Mouse (Mus musculus) T-helper 1 cell (primary cell): Measurements from ENCODE around the gene Ago4.
"Not testable (repeated sequence)": the region's sequence is repeated elsewhere in the genome, so short reads cannot be mapped to it uniquely, and the experiment has no call there.

Source experiments
- in situ Hi-C: fragments of 300-600 bp; cut with MboI, MseI; formaldehyde crosslinking; loops from one replicate; pipeline ENCODE4 v1.15.1; 2025; ENCODE audit warnings: high pct_unique_total_duplicates

The Ago4 gene

GRCm38 (mm10) chr4:126532827-126533728 is at the start of gene Ago4:
TSS of gene Ago4 (minus strand) at chr4:126533472.
- in situ Hi-C loops, result no loop called here

DNA sequence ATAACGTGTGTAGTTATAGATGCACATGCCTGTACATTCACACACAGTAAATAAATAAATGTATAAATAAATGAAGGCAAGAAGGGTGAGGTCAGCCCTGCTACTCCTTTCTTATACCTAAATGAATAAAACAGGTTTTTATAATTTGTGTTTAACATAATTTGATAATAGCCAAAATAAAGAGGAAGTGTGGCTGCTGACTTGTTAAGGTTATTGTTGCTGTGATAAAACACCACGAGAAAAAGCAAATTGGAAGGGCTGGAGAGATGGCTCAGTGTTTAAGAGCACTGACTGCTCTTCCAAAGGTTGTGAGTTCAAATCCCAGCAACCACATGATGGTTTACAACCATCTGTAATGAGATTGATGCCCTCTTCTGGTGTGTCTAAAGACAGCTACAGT is 45.8 kb upstream of the Ago4 start:
- in situ Hi-C loops, result no loop called here

DNA sequence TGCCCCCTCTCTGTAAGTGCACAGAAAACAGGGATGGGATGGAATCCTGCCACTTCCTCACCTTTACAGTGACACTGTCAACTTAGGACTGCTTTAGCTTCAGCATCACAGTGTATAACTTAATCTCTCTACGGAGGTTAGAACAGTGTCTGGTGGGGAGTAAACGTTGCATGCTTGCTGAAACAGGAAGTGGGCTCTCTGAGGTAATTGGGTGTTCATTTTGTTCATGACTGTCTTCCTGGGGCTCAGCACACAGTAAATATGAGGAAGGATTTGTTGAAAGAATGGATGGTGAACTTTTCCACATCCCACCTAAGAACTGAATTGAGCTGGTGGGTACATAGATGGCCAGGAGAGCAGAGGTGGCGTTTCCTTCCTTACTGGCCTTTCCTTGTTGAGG is 44.6 kb upstream of the Ago4 start:
- in situ Hi-C loops, result no loop called here

DNA sequence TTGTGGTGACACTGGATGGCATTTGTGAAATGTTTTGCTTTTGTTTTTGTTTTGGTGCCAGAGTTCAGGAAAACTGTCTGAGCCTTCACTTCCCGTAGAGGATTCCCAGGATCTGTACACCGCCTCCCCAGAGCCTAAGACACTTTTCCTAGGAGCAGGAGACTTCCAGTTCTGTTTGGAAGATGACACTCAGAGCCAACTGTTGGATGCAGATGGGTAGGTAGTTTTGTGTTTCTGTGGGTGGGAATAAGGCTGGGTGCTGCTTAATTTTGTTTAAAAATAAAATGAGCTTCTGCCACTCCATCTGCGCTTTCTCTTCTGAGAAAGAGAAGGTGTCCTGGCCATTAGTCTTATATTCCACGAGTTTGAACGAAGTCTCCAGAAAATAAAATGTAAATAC is 43.0 kb upstream of the Ago4 start:
- in situ Hi-C loops, result no loop called here

- in situ Hi-C loops, result loop anchor here (25.0 kb wide), 1 partner anchor 1507 kb away; the partner anchor contains the start of genes Dnali1 and Snip1
Observed at GRCm38 (mm10) chr4:126569783-126570182, 36.5 kb upstream of the Ago4 start.

GRCm38 (mm10) chr4:126567243-126567642 is 34.0 kb upstream of the Ago4 start:
- in situ Hi-C loops, result loop anchor here (25.0 kb wide), 1 partner anchor 1505 kb away; the partner anchor contains the start of genes Dnali1 and Snip1

DNA sequence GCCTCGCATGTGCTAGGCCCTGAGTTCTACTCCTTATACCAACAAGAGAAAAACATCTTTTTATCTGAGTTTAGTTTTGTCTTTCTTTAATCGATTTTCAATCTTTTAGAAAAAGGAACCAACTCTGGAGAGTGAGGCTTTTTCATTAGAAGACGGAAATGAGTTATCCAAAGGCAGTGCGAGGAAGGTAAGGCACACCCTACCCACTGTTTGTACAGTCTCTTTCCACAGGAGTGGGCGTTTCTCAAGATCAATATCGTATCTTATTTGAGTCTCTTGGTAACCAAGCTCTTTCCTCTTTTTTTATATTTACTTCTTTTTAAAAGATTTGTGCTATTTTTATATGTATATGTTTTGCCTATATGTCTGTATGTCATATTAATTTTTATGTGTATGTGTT is 30.5 kb upstream of the Ago4 start:
- in situ Hi-C loops, result loop anchor here (25.0 kb wide), 1 partner anchor 1501 kb away; the partner anchor contains the start of genes Dnali1 and Snip1

DNA sequence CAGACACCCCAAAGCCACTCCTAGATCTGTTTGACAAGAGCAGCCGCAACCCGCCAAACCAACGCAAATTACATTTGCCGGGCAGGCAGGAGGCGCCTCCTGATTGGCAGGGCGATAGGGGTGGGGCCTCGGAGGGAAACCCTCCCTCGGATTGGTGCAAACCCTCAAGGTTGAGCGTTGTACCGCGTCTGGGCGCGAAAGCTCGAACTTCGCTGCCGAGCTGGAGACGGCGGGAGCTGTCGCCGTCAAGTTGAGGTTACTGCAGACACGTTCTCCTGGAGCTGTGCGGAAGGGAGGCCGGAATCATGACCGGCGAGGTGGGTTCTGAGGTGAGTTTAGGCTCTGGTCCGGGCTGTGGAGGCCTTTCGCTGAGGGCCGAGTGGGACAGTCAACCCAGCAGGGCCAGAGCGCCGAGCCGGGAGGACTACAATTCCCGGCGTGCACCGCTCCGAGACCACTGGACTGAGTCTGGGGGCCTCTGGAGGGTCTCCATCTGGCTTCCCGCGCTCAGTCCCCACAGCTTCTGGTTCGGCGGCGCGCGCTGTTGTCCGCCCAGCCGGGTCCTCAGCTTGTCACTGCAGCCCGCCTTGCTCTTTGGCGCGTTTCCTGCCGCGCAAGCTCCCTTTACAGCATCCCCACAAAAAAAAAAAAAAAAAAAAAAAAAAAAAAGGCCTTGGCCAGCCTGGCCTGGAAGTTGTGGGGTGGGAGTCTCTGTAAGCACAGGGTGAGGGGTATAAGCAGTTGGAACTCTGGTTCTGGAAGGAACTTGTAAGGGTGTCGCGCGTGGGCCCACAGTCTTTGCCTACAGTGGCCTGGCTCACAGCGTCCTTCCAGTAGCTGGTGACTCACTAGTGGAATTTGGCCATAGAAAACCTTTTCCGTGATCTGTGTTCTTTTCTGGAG is 23.8 kb upstream of the Ago4 start, which contains the start of gene Clspn:
Clspn (plus strand) TSS at position 127 of the 903 bp plus-strand sequence.
- in situ Hi-C loops, result loop anchor here (25.0 kb wide), 1 partner anchor 1495 kb away; the partner anchor contains the start of genes Dnali1 and Snip1

GRCm38 (mm10) chr4:126554462-126554861 is 21.2 kb upstream of the Ago4 start:
- in situ Hi-C loops, result loop anchor here (25.0 kb wide), 1 partner anchor 1492 kb away; the partner anchor contains the start of genes Dnali1 and Snip1

DNA sequence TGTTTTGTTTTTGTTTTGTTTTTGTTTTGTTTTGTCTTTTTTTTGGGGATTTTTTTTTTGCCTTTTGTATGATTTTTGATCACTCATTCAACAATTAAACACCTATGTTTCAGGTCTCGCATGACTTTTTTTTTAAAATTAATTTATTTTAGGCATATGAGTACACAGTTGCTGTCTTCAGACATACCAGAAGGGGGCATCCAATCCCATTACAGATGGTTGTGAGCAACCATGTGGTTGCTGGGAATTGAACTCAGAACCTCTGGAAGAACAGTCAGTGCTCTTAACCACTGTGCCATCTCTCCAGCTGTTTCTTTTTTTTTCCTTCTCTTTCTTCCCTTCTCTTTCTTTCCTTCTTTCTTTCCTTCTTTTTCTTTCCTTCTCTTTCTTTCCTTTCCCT is 20.4 kb upstream of the Ago4 start:
- in situ Hi-C loops, result loop anchor here (25.0 kb wide), 1 partner anchor 1491 kb away; the partner anchor contains the start of genes Dnali1 and Snip1

DNA sequence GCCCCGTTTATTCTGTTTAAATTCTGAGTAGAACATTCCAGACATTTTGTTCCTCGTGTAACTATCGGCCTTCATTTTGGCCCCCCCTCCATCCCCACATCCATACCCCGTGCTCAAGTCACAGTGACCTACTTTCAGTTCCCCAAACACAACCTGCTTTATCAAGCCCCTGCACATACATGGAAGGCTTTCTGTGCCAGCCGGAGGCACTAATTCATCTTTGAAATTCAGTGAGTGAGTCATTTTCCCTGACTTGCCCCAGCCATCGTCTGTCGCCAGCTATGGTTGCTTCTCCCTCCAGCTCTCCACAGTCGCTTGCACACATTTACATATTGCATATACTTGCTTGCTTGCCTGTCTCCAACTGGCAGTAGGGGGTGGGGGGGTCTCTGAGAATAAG is 19.8 kb upstream of the Ago4 start:
- in situ Hi-C loops, result loop anchor here (25.0 kb wide), 1 partner anchor 1491 kb away; the partner anchor contains the start of genes Dnali1 and Snip1

GRCm38 (mm10) chr4:126552136-126552535 is 18.9 kb upstream of the Ago4 start:
- in situ Hi-C loops, result loop anchor here (25.0 kb wide), 1 partner anchor 1490 kb away; the partner anchor contains the start of genes Dnali1 and Snip1

DNA sequence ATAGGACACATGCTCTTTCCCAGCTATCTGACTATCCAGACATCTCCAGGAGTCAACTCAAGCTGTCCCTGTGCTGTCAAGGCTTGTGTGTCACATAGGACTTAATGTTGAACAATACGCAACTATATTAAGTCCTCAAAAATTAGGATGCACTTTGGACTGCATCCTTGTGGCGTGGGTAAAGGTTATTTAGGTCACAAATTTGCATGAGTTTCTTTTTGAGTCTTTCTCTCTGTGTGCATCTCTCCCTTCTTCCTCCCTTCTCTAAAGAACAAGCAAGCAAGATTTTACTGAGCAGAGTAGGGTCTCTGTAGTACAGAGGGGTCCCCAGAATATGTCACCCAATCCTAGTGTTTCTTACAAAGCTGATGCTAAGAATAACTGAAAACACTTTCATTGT is 12.9 kb upstream of the Ago4 start:
- in situ Hi-C loops, result no loop called here

GRCm38 (mm10) chr4:126545703-126546102 is 12.4 kb upstream of the Ago4 start:
- in situ Hi-C loops, result no loop called here

- in situ Hi-C loops, result no loop called here
Observed at GRCm38 (mm10) chr4:126545016-126545415, 11.7 kb upstream of the Ago4 start.

DNA sequence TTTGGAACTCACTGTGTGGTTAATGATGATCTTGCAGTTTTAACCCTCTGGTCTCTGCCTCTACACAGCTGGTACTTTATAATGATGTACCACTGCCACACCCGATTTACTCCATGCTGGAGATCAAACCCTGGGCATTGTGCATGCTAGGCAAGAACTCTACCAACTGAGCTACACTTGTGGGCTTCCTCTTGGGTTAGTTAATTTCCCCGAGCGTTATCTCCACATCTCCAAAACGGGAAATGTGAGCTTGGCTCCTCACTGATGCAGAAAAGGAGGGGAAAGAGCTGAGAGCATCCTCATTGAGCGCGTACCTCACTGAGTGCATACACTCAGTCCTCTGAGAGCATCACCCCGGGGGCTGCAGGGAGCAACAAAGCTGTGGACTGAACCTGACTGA is 9.6 kb upstream of the Ago4 start:
- in situ Hi-C loops, result no loop called here

DNA sequence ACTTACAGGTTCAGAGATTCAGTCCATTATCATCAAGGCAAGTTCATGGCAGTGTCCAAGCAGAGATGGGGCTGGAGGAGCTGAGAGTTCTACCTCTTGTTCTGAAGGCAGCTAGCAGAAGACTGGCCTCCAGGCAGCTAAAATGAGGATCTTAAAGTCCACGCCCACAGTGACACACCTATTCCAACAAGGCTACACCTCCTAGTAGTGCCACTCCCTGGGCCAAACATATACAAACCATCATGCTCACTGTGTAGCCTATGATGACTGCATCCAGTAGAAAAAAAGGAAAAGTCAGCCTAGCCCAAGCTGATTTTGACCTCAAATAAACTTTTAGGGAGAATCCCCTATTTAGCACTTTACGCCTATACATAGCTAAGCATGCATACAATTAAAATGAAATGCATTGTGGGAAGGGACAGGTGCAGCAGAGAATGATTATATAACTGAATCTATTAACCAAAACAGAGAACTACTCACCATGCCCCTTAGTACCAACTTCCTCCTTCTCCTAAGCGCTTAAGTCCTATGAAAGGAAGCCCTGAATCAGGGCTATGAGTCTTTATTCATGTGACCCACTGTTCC is 7.3 kb upstream of the Ago4 start:
- in situ Hi-C loops, result no loop called here

GRCm38 (mm10) chr4:126536865-126537264 is 3.6 kb upstream of the Ago4 start:
- in situ Hi-C loops, result no loop called here

DNA sequence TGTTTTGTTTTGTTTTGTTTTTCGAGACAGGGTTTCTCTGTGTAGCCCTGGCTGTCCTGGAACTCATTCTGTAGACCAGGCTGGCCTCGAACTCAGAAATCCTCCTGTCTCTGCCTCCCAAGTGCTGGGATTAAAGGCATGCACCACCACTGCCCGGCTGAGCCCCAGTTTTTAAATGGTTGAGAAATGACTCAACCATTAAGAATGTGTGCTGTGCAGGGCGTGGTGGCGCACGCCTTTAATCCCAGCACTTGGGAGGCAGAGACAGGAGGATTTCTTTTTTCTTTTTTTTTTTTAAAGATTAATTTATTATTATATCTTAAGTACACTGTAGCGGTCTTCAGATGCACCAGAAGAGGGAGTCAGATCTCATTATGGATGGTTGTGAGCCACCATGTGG is 2.4 kb upstream of the Ago4 start:
- in situ Hi-C loops, result not testable (repeated sequence)

- in situ Hi-C loops, result no loop called here
Observed at GRCm38 (mm10) chr4:126533729-126534070, 428 bp upstream of the Ago4 start.

DNA sequence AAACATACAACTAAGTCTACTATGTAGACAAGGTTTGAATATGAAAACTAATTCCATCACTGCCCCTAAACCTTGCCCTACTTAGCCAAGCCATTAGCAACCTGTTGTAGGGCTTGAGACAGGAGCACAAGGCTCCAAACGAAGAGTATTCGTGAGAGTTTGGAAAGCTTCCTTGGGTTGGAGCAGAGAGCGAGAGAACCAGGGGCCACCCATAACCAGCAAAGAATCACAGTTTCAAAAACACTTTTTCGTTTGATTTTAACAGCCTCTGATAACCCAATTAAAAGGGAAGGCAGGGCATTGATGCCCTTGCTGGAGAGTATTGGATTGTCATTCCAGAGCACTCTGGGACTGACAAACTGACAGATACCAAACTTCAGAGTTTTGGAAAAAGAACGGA is 980 bp downstream of the Ago4 start:
- in situ Hi-C loops, result no loop called here
